Mouse (Mus musculus) forebrain, embryonic 11.5 days (tissue): ENCODE measurements around the gene Pih1d1. TPM values are rescaled to one million over a fixed set of nuclear protein-coding genes. Genes with fewer than 3 reads are reported as not detected.

ENCODE experiments used
- ATAC-seq: fragments of 200-750 bp; cut with Nextera tagmentation; replicated peaks from 2 replicates; pipeline ENCODE4 v1.8.0; 2017; ENCODE audit warnings: moderate TSS enrichment; ENCODE audit not compliant: low FRiP score
- DNase-seq: peaks from one replicate; pipeline ENCODE4 v3.0.0-alpha.2; 2017; ENCODE audit warnings: low spot score
- H3K27ac ChIP-seq: fragments of 300-500 bp; sonication (generic); 2 replicates; pipeline ENCODE4 v1.5.1; 2014; ENCODE audit warnings: low read depth, low read length
- H3K27me3 ChIP-seq: fragments of 300-500 bp; sonication (generic); 2 replicates; pipeline ENCODE4 v1.6.1; 2014; ENCODE audit warnings: mild to moderate bottlenecking, low read length, mixed read lengths; ENCODE audit not compliant: control insufficient read depth, insufficient read depth
- H3K36me3 ChIP-seq: fragments of 300-500 bp; sonication (generic); 2 replicates; pipeline ENCODE4 v1.6.1; 2014; ENCODE audit warnings: mild to moderate bottlenecking, low read length, moderate library complexity, mixed read lengths; ENCODE audit not compliant: control insufficient read depth, insufficient read depth
- H3K4me1 ChIP-seq: fragments of 300-500 bp; sonication (generic); replicated peaks from 2 replicates; pipeline ENCODE4 v1.6.1; 2014; ENCODE audit warnings: low read length, mixed read lengths; ENCODE audit not compliant: control insufficient read depth, insufficient read depth
- H3K4me2 ChIP-seq: fragments of 300-500 bp; sonication (generic); 2 replicates; pipeline ENCODE4 v1.6.1; 2014; ENCODE audit warnings: low read depth, mild to moderate bottlenecking, low read length, moderate library complexity, mixed read lengths; ENCODE audit not compliant: severe bottlenecking
- H3K4me3 ChIP-seq: fragments of 300-500 bp; sonication (generic); 2 replicates; pipeline ENCODE4 v1.5.1; 2014; ENCODE audit warnings: low read depth, low read length
- H3K9ac ChIP-seq: fragments of 300-500 bp; sonication (generic); 2 replicates; pipeline ENCODE4 v1.6.1; 2014; ENCODE audit warnings: low read length
- H3K9me3 ChIP-seq: fragments of 300-500 bp; sonication (generic); 2 replicates; pipeline ENCODE4 v1.6.1; 2016; ENCODE audit warnings: low read length, mixed read lengths; ENCODE audit not compliant: control insufficient read depth
- WGBS: fragments of 180-500 bp; shearing (Covaris S2); extraction: QIAGEN DNeasy Blood & Tissue Kit; methylation state at CpG from one replicate; pipeline ENCODE4 v1.1.7; 2014; 5-methylcytosine and 5-hydroxymethylcytosine counted together
- polyA plus RNA-seq: library from polyadenylated mRNA; unstranded; fragments of >200 nt; fragmentation: Nextera tagmentation; extraction: Ambion mirVana; gene quantifications from 2 replicates; pipeline ENCODE4 v1.2.1, GENCODE M21; 2014

The Pih1d1 gene
- polyA plus RNA-seq, 1 experiment from 2014 or later: 95.9 TPM

DNA sequence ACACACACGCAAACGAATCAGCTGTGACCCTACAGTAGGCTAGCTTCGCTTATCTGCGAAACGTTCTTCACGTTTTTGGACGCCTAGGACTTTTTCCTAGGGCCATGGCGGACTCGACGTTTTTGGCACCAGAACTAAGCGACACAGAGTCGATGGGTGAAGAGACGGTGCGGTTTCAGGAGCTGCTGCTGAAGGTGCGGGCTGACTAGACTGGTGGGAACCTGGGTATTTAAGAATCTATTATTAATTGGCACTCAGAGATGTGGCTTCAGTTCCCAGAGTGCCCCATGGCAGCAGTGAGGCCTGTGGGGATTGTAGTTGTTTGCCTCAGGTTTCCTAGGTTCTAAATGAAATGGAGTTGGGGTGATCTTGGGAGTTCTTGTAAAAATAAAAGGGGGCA lies 2.1 kb downstream of the Pih1d1 start:
- H3K9ac ChIP-seq: no peak overlapping the region
- 96% methylated on average over 15 of the region's 15 CpGs for WGBS
- no peaks in the 10 kb centered on the region for H3K36me3 ChIP-seq
- H3K4me2 ChIP-seq: no peak overlapping the region
- H3K4me1 ChIP-seq: peaks cover 4% of the 10 kb centered on the region; the same call in 1 of the 2 replicates
- H3K27ac ChIP-seq: no peak overlapping the region
- ATAC-seq: no peak
- H3K27me3 ChIP-seq: no peaks in the 10 kb centered on the region
- H3K4me3 ChIP-seq: no peak overlapping the region
- no peak for DNase-seq
- no peaks in the 10 kb centered on the region for H3K9me3 ChIP-seq

GRCm38 (mm10) chr7:45157459-45157858 lies 3.4 kb downstream of the Pih1d1 start:
- H3K9me3 ChIP-seq: no peaks in the 10 kb centered on the region
- H3K27ac ChIP-seq: no peak overlapping the region
- no peaks in the 10 kb centered on the region for H3K36me3 ChIP-seq
- H3K27me3 ChIP-seq: no peaks in the 10 kb centered on the region; the same call in 1 of the 2 replicates
- DNase-seq (no peak), ATAC-seq (no peak)
- peaks cover 6% of the 10 kb centered on the region; the same call in 1 of the 2 replicates for H3K4me1 ChIP-seq
- H3K9ac ChIP-seq: no peak overlapping the region
- H3K4me2 ChIP-seq: no peak overlapping the region
- no peak overlapping the region for H3K4me3 ChIP-seq
- WGBS: 90% methylated on average over 14 of the region's 14 CpGs

DNA sequence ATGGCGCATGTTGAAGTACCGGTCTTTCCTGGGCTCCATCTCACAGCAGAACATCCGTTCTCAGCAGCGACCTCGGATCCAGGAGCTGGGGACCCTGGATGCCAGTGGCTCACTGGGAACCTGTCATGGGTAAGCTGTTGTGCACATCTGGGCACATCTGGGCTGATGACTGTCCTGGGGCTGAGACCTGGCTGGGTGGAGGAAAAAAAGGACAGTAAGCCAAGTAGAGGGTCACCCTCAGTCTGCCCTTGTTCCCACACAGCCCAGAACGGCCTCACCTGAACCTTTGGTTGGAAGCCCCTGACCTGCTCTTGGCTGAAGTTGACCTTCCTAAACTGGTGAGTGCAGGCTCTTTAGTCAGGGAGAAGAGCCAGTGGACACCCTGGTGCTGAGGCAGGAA lies 4.9 kb downstream of the Pih1d1 start:
- no peak for ATAC-seq
- whole genome bisulfite sequencing: 92% methylated on average over 6 of the region's 6 CpGs
- H3K4me1 ChIP-seq: peaks cover 5% of the 10 kb centered on the region; the same call in 1 of the 2 replicates

DNA sequence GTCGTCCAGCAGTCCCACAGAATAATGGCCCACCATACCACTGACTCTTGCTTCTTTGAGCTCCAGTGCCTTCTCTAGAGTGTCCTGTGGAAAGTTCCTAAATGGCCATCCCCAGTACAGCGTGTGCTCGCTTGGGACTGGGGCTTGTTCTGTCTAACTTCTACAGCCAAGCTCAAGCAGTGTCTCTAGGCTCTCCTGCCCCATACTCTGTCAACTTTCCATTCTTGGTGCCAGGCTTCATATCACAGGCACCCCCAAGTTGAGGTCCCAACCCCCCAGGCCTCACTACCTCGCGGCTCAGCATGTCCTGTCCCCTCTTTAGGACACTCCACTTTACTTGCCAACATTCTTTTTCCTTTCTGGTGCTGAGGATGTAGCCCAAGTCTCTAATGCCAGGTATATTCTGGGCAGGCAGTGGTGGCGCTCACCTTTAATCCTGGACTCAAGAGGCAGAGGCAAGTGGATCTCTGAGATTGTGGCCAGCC lies 6.3 kb downstream of the Pih1d1 start:
- Histone ChIP-seq H3K27ac (no peak overlapping the region), H3K4me1 (peaks cover 5% of the 10 kb centered on the region; the same call in 1 of the 2 replicates), H3K4me3 (no peak overlapping the region), H3K36me3 (no peaks in the 10 kb centered on the region), H3K9me3 (no peaks in the 10 kb centered on the region), H3K4me2 (no peak overlapping the region), H3K9ac (no peak overlapping the region), H3K27me3 (peaks cover 29% of the 10 kb centered on the region)
- no peak for DNase-seq
- no peak for ATAC-seq
- WGBS: 92% methylated on average over 6 of the region's 6 CpGs

More for the DNA sequence above, 4.9 kb downstream of the Pih1d1 start:
- Histone ChIP-seq H3K9me3 (no peaks in the 10 kb centered on the region), H3K9ac (no peak overlapping the region), H3K4me2 (no peak overlapping the region), H3K27me3 (peaks cover 15% of the 10 kb centered on the region), H3K4me3 (no peak overlapping the region), H3K36me3 (no peaks in the 10 kb centered on the region), H3K27ac (no peak overlapping the region)
- no peak for DNase-seq

DNA sequence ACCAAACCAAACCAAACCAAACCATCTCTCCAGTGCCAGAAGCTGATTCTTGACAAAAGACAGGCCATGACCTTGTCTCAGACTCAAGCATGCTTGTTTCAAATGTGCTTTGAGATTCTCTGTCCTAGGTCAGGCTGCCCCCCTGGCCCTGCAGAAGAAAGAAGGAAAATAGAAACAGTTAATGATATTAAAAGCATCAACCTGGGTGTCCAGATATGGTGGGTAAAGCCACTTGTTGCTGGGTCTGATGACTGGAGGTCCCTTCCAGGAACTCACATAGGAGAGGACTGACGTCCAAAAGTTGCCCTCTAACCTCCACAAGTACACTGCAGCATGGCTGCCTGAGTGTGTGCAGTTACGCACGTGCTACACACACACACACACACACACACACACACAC lies 6.8 kb downstream of the Pih1d1 start:
- Histone ChIP-seq H3K9ac (no peak overlapping the region), H3K27ac (no peak overlapping the region), H3K27me3 (peaks cover 34% of the 10 kb centered on the region), H3K4me1 (peaks cover 5% of the 10 kb centered on the region; the same call in 1 of the 2 replicates), H3K4me3 (no peak overlapping the region), H3K4me2 (no peak overlapping the region), H3K36me3 (no peaks in the 10 kb centered on the region), H3K9me3 (no peaks in the 10 kb centered on the region)
- ATAC-seq (no peak), DNase-seq (no peak)
- 96% methylated on average over 3 of the region's 3 CpGs for WGBS

DNA sequence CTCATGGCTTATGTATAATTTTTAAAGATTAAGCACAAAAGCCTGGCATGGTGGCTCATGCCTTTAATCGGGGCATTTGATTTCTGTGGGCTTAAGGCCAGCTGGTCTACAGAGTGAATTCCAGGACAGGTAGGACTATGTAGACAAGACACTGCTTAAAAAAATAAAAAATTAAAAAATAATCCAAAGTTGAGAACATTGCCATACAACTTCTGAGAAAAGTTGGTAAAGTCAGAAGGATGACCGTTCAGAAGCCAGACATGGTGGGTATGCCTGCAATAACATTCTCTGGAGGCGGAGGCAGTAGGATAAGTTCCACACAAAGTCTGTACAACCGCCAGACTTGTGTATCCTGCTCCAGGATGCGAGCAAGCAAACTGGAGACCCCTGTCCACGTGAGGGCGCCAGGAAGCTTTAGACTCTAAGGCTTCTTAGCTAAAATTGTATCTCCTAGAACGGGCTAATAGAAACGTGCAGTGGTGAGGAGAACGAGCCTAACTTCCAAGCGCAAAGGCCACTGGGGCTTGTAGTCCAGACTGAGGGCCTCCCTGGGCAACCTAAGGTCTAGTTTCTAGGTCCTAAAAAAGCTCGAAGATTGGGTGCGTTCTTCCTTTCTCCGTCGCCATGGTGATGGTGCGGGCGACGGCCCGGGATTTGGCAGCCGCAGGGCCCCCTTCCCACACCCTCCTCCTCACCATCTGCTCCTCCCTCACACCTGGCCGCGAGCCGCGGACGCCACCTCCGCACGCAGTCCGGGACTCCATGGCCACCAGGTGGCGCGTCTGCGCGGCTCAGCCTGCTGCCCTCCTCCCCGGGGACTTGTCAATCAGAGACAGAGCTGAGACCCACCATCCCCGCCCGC lies 7.7 kb downstream of the Pih1d1 start:
- Histone ChIP-seq H3K4me3 (peak overlapping the region; percentile 31), H3K9ac (0 out of 2 replicates have a peak overlapping the region, but pooled peaks have one; percentile 6), H3K27ac (no peak overlapping the region), H3K36me3 (no peaks in the 10 kb centered on the region), H3K4me1 (peaks cover 5% of the 10 kb centered on the region; the same call in 1 of the 2 replicates), H3K9me3 (no peaks in the 10 kb centered on the region), H3K4me2 (peak overlapping the region; percentile 64), H3K27me3 (peaks cover 43% of the 10 kb centered on the region)
- ATAC-seq: peak; percentile 83
- WGBS: 4% methylated on average over 35 of the region's 35 CpGs
- peak; percentile 94 for DNase-seq

GRCm38 (mm10) chr7:45162551-45162950 lies 8.4 kb downstream of the Pih1d1 start:
- Histone ChIP-seq H3K9ac (no peak overlapping the region), H3K36me3 (no peaks in the 10 kb centered on the region), H3K9me3 (no peaks in the 10 kb centered on the region), H3K27me3 (peaks cover 49% of the 10 kb centered on the region), H3K4me3 (peak overlapping the region; percentile 31; the same call in 1 of the 2 replicates), H3K27ac (no peak overlapping the region), H3K4me2 (peak overlapping the region; percentile 64; the same call in 1 of the 2 replicates), H3K4me1 (peaks cover 5% of the 10 kb centered on the region; the same call in 1 of the 2 replicates)
- 27% methylated on average over 6 of the region's 6 CpGs for WGBS
- DNase-seq (no peak), ATAC-seq (no peak; the same call in none of the 2 replicates)

- Histone ChIP-seq H3K4me1 (peaks cover 5% of the 10 kb centered on the region; the same call in 1 of the 2 replicates), H3K27ac (no peak overlapping the region), H3K36me3 (no peaks in the 10 kb centered on the region), H3K27me3 (peaks cover 55% of the 10 kb centered on the region), H3K9me3 (no peaks in the 10 kb centered on the region), H3K4me3 (no peak overlapping the region), H3K9ac (no peak overlapping the region), H3K4me2 (no peak overlapping the region)
- 70% methylated on average over 9 of the region's 9 CpGs for WGBS
- DNase-seq: no peak
- ATAC-seq: no peak
These were observed 9.0 kb downstream of the Pih1d1 start for GRCm38 (mm10) chr7:45162996-45163615.
